Mouse (Mus musculus) embryonic fibroblast, embryonic 13.5 days (primary cell): Measurements from ENCODE around the gene Mlkl.

ENCODE experiments used
- CTCF ChIP-seq: IDR thresholded peaks from 2 replicates; pipeline ENCODE4 v1.5.1; 2011; ENCODE audit warnings: mild to moderate bottlenecking, control low read depth, low read length, moderate library complexity, borderline replicate concordance; ENCODE audit not compliant: insufficient read depth
- POLR2A ChIP-seq: IDR thresholded peaks from 2 replicates; pipeline ENCODE4 v1.6.1; 2011; ENCODE audit warnings: low read depth, mild to moderate bottlenecking, control low read depth, low read length, moderate library complexity

DNA sequence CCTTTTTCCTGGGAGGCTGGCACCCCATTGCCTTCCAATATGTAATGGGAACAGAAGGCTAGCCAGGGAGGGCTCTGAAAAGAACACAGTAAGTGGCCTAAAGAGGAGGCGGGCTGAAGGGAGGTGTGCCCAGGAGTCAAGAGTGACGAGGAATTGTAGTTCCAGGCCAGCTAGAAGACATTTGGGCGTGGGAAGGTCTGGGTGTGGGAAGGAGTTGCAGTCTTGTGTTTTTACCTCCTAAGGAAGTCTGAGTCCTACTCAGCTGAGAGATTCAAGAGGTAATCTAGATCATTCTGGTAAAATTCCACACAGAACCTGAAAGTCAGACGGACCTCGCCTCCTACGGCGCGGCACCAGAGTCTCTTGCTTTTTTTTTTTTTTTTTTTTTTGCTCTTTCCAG lies 25.5 kb upstream of the Mlkl start:
- TF ChIP-seq POLR2A (no peak), CTCF (no peak)
